Mouse (Mus musculus) thymus, adult 2 months (tissue): ENCODE measurements at regions not wholly inside any gene's neighbourhood (a gene's known extent, or its start where the extent isn't known, plus 50 kb on each side); places are given as distances from the start of the nearest gene placed in this dataset.

Experiments used
- DNase-seq: peaks from one replicate; pipeline ENCODE4 v3.0.0; 2021
- H3K27ac ChIP-seq: fragments of 200-500 bp; 2 replicates; pipeline ENCODE4 v1.5.1; 2012; ENCODE audit warnings: low read length, control low read depth; ENCODE audit not compliant: control insufficient read depth, insufficient read depth
- H3K27me3 ChIP-seq: fragments of 200-500 bp; 2 replicates; pipeline ENCODE4 v1.6.1; 2012; ENCODE audit warnings: mild to moderate bottlenecking, low read length, moderate library complexity, mixed read lengths; ENCODE audit not compliant: control insufficient read depth, insufficient read depth
- H3K36me3 ChIP-seq: fragments of 200-500 bp; 2 replicates; pipeline ENCODE4 v1.6.1; 2012; ENCODE audit warnings: mild to moderate bottlenecking, low read length, moderate library complexity; ENCODE audit not compliant: control insufficient read depth, insufficient read depth
- H3K4me1 ChIP-seq: fragments of 200-500 bp; replicated peaks from 2 replicates; pipeline ENCODE4 v1.6.1; 2012; ENCODE audit warnings: low read length; ENCODE audit not compliant: control insufficient read depth, insufficient read depth
- H3K4me3 ChIP-seq: fragments of 200-500 bp; 2 replicates; pipeline ENCODE4 v1.5.1; 2012; ENCODE audit warnings: mild to moderate bottlenecking, low read length, control low read depth, moderate library complexity; ENCODE audit not compliant: control insufficient read depth, insufficient read depth
- CTCF ChIP-seq: fragments of 200-500 bp; IDR thresholded peaks from 2 replicates; pipeline ENCODE4 v1.5.1; 2012; ENCODE audit warnings: mild to moderate bottlenecking, control low read depth, low read length, moderate library complexity, borderline replicate concordance; ENCODE audit not compliant: control insufficient read depth, poor library complexity, insufficient read depth; ENCODE audit errors: extremely low read depth
- POLR2A ChIP-seq: fragments of 200-500 bp; IDR thresholded peaks from 2 replicates; pipeline ENCODE4 v1.6.1; 2012; ENCODE audit warnings: mild to moderate bottlenecking, low read length, control low read depth, moderate library complexity; ENCODE audit not compliant: control insufficient read depth, poor library complexity, insufficient read depth; ENCODE audit errors: extremely low read depth
- WGBS: fragments of 180-500 bp; shearing (Covaris S2); methylation state at CpG from one replicate; pipeline ENCODE4 v1.1.7; 2018; 5-methylcytosine and 5-hydroxymethylcytosine counted together

DNA sequence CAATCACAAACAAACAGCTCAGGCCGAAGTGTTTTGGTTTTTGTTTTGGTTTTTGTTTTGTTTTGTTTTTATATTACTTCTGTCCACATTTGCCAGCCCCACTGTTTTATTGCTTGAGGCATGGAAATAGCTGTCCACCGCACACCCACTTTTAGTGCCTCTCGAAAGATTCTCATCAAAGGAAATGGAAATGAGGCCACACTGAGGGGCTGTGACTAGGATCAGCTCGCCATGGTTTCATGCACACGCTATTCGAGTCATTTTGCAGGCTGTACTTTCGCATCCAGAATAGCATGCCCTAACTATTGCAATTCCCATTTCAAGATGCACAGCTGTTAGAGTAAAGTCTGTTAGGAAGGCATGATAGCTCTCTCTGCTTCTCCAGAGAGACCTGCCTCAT, 1543.4 kb upstream of the Tenm3 start:
- Histone ChIP-seq H3K27ac (no peak overlapping the region), H3K27me3 (no peaks in the 10 kb centered on the region), H3K4me1 (no peaks in the 10 kb centered on the region), H3K4me3 (no peak overlapping the region), H3K36me3 (no peaks in the 10 kb centered on the region)
- DNase-seq, result no peak
- WGBS, result 80% methylated on average over 7 of the region's 7 CpGs
- TF ChIP-seq POLR2A, result no peak

DNA sequence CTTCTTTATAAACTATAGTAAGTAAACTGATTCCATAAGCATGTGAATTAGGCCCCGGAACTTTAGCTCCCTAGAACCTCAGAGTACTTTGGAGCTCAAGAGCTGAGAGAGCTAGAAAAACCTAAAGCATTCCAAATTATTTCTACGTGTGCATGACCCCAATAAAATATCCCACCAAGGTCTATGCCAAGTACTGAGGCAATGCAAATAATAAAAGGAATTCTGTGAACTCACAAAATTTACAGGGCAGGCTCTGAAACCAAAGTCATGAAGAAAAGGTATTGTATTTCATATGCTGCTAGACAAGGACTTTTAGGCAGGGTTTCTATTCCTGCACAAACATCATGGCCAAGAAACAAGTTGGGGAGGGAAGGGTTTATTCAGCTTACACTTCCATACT, 1539.9 kb upstream of the Tenm3 start:
- Histone ChIP-seq H3K4me1 (no peaks in the 10 kb centered on the region), H3K27ac (no peak overlapping the region), H3K36me3 (no peaks in the 10 kb centered on the region), H3K27me3 (no peaks in the 10 kb centered on the region), H3K4me3 (no peak overlapping the region)
- WGBS, result 96% methylated on average over 2 of the region's 2 CpGs
- TF ChIP-seq POLR2A, result no peak
- no peak for TF ChIP-seq CTCF
- DNase-seq, result no peak

DNA sequence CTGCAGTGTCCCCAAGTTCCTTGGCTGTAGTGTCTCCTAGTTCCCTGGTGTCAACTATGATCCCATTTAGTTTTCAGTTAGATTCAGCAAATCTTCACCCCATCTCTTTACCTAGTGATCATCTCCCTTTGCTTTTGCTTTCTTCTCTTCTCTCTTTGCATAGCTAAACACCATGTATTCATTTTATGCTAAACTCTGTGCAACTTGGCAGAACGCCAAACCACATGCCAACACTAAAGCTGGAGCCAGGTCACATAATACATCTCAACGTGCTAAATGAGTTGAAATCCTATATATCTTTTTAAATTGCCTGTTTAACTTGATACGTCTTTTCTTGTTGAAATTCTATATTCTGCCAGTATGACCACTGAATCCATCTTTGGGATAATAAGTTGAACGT, 1536.0 kb upstream of the Tenm3 start:
- Histone ChIP-seq H3K4me3 (no peak overlapping the region), H3K27ac (no peak overlapping the region), H3K36me3 (no peaks in the 10 kb centered on the region), H3K4me1 (no peaks in the 10 kb centered on the region), H3K27me3 (no peaks in the 10 kb centered on the region)
- WGBS, result 57% methylated on average over 4 of the region's 4 CpGs
- no peak for DNase-seq
- TF ChIP-seq POLR2A (no peak), CTCF (no peak)

DNA sequence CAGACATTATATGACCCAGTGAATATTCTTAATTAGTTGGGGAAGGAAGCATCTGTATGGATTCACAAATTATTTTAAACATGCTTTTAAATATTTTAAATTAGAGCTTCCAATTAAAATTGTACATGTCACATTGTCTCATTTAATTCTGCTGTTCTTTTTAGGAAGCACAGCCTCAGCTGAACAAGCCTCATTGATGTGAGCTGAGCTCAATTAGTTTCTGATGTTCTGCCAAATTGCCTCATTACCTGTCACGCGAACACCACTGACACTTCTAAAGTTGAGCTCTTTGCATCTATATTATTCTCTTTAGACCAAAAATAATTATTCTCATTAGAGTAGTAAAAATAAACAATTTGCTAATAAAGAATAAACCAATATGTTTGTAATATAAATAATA, 1530.0 kb upstream of the Tenm3 start:
- Histone ChIP-seq H3K36me3 (no peaks in the 10 kb centered on the region), H3K27ac (no peak overlapping the region), H3K27me3 (no peaks in the 10 kb centered on the region), H3K4me1 (no peaks in the 10 kb centered on the region), H3K4me3 (no peak overlapping the region)
- TF ChIP-seq CTCF (no peak), POLR2A (no peak)
- no peak for DNase-seq
- 94% methylated on average over 2 of the region's 2 CpGs for whole genome bisulfite sequencing

DNA sequence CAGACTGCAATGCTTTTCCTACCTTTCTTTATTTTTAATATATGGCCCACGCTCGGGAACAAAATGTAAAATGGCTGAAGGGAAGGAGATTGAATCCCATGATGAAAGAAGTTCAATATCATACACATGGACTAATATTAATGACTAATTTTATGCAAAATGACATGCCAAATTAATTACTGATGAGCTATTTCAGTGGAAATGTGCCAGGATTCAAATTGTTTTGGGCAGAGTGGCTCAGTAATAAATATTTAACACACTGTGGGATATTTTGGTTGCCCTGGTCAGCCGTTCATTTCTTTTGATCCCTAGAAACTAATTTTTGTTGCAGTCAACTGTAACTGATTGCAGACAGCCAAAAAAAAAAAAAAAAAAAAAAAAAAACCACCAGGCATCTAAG, 1482.7 kb upstream of the Tenm3 start:
- Histone ChIP-seq H3K4me1 (no peaks in the 10 kb centered on the region), H3K27me3 (no peaks in the 10 kb centered on the region), H3K36me3 (no peaks in the 10 kb centered on the region), H3K4me3 (no peak overlapping the region), H3K27ac (no peak overlapping the region)
- TF ChIP-seq CTCF (no peak), POLR2A (no peak)
- DNase-seq, result no peak
- 92% methylated on average over 3 of the region's 3 CpGs for WGBS

DNA sequence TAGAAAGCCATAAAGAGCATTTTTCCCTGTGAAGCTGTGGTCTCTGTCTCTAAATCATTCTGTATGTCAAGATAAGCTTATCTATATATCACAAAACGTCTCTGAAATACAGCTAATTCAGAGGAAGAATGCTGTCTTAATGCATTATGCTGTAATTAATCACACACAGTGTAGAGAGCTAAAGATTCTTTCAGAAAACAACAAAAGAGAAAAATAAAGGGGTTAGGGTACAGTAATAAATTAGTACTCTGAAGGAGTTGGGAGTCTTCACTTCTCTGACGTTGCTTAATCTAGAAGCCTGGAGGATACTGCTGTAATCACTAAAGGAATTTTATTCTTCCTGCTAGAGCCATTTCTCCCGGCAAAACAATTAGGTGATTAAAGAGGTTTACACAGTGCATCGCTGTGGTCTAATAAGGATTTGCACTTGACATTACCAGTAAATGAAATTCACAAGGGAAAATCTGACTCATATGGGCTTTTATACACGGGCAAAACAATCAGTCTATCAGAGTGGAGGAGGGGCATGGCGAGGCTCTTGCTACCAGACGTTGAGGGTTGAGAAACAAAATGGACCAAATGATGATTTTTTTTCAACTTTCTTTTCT, 1477.7 kb upstream of the Tenm3 start:
- no peaks in the 10 kb centered on the region for H3K4me1 ChIP-seq
- H3K36me3 ChIP-seq, result no peaks in the 10 kb centered on the region
- no peak for DNase-seq
- 35% methylated on average over 7 of the region's 7 CpGs for WGBS
- no peak overlapping the region for H3K4me3 ChIP-seq
- H3K27ac ChIP-seq, result no peak overlapping the region
- no peak for TF ChIP-seq CTCF
- no peak for TF ChIP-seq POLR2A
- H3K27me3 ChIP-seq, result no peaks in the 10 kb centered on the region

DNA sequence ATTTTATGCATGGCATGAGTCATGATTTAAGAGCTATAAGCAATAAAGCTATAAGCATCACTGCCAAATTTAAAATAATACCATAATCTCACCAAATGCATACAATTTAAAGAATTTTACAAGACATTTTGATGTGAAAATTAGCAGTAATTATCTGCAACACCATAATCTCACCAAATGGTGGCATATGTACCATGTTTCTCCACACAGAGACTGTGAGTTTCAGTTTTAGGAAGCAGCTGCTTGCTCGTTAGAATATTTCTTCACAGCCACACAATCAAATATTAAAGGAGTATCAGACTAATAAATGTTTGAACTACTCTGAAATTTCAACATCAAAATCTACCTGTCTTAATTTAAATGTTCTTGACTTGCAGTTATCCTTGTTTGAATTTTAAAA, 1472.9 kb upstream of the Tenm3 start:
- no peak overlapping the region for H3K27ac ChIP-seq
- H3K4me3 ChIP-seq, result no peak overlapping the region
- WGBS, result 26% methylated on average over 1 of the region's 1 CpGs
- no peaks in the 10 kb centered on the region for H3K36me3 ChIP-seq
- no peaks in the 10 kb centered on the region for H3K4me1 ChIP-seq
- no peaks in the 10 kb centered on the region for H3K27me3 ChIP-seq
- no peak for DNase-seq
- TF ChIP-seq POLR2A, result no peak
- TF ChIP-seq CTCF, result no peak
